Mouse (Mus musculus): ENCODE results near the gene Dkk3.

GRCm38 (mm10) chr7:112157584-112158315 lies 1.1 kb downstream of the Dkk3 start:
- TF ChIP-seq CTCF (IDR thresholded peaks at IDR 0.05; ENCODE audit: control insufficient read depth, insufficient read depth, insufficient replicate concordance, low read depth, low read length) (no peak), POLR2A (IDR thresholded peaks at IDR 0.05; ENCODE audit: control insufficient read depth, low read depth, low read length) (no peak)

Data from testis, adult 2 months (tissue).